Mouse (Mus musculus): ENCODE results near the gene Fen1. TPM values are rescaled to one million over a fixed set of nuclear protein-coding genes. Genes with fewer than 3 reads are reported as not detected.
A peak's percentile ranks its signal among the peaks of the same experiment; 100 is the strongest.

The Fen1 gene
- polyA plus RNA-seq, 1 experiment, result 4.8 TPM

GRCm38 (mm10) chr19:10239975-10240653 is 36.1 kb upstream of the Fen1 start:
- Histone ChIP-seq H3K27ac (ENCODE audit: insufficient read depth, low read depth, low read length) (no peak overlapping the region), H3K4me1 (ENCODE audit: control insufficient read depth, insufficient read depth, low read length) (no peaks in the 10 kb centered on the region; the same call in 1 of the 2 replicates), H3K36me3 (ENCODE audit: control insufficient read depth, insufficient read depth, low read length) (no peaks in the 10 kb centered on the region), H3K27me3 (replicated peaks; ENCODE audit: control insufficient read depth, insufficient read depth, low read length) (no peaks in the 10 kb centered on the region), H3K4me3 (ENCODE audit: insufficient read depth, low read depth, low read length) (peak overlapping the region; percentile 57)
- 6% methylated on average over 26 of the region's 26 CpGs for WGBS
- TF ChIP-seq CTCF (conservative IDR thresholded peaks at IDR 0.05; ENCODE audit: insufficient read depth, insufficient read length, low read depth, low read length) (no peak), POLR2A (IDR thresholded peaks at IDR 0.05; ENCODE audit: low read depth, low read length) (no peak)
- no peak for DNase-seq

GRCm38 (mm10) chr19:10239419-10239818 is 35.5 kb upstream of the Fen1 start:
- Histone ChIP-seq H3K36me3 (ENCODE audit: control insufficient read depth, insufficient read depth, low read length) (no peaks in the 10 kb centered on the region), H3K4me3 (ENCODE audit: insufficient read depth, low read depth, low read length) (no peak overlapping the region), H3K27me3 (replicated peaks; ENCODE audit: control insufficient read depth, insufficient read depth, low read length) (no peaks in the 10 kb centered on the region), H3K27ac (ENCODE audit: insufficient read depth, low read depth, low read length) (no peak overlapping the region), H3K4me1 (ENCODE audit: control insufficient read depth, insufficient read depth, low read length) (no peaks in the 10 kb centered on the region; the same call in 1 of the 2 replicates)
- no peak for DNase-seq
- TF ChIP-seq POLR2A (IDR thresholded peaks at IDR 0.05; ENCODE audit: low read depth, low read length) (no peak), CTCF (conservative IDR thresholded peaks at IDR 0.05; ENCODE audit: insufficient read depth, insufficient read length, low read depth, low read length) (no peak)
- WGBS, result 79% methylated on average over 2 of the region's 2 CpGs

GRCm38 (mm10) chr19:10238477-10238876 is 34.5 kb upstream of the Fen1 start:
- TF ChIP-seq POLR2A (IDR thresholded peaks at IDR 0.05; ENCODE audit: low read depth, low read length) (no peak), CTCF (conservative IDR thresholded peaks at IDR 0.05; ENCODE audit: insufficient read depth, insufficient read length, low read depth, low read length) (no peak)
- Histone ChIP-seq H3K36me3 (ENCODE audit: control insufficient read depth, insufficient read depth, low read length) (no peaks in the 10 kb centered on the region), H3K4me1 (ENCODE audit: control insufficient read depth, insufficient read depth, low read length) (no peaks in the 10 kb centered on the region; the same call in 1 of the 2 replicates), H3K27me3 (replicated peaks; ENCODE audit: control insufficient read depth, insufficient read depth, low read length) (no peaks in the 10 kb centered on the region), H3K27ac (ENCODE audit: insufficient read depth, low read depth, low read length) (no peak overlapping the region), H3K4me3 (ENCODE audit: insufficient read depth, low read depth, low read length) (no peak overlapping the region)
- 86% methylated on average over 3 of the region's 3 CpGs for WGBS
- no peak for DNase-seq

GRCm38 (mm10) chr19:10235784-10236565 is 32.0 kb upstream of the Fen1 start:
- H3K27me3 ChIP-seq (replicated peaks; ENCODE audit: control insufficient read depth, insufficient read depth, low read length), result no peaks in the 10 kb centered on the region
- peak overlapping the region; percentile 29; the same call in 1 of the 2 replicates for H3K27ac ChIP-seq (ENCODE audit: insufficient read depth, low read depth, low read length)
- no peak overlapping the region for H3K4me3 ChIP-seq (ENCODE audit: insufficient read depth, low read depth, low read length)
- H3K4me1 ChIP-seq (ENCODE audit: control insufficient read depth, insufficient read depth, low read length), result no peaks in the 10 kb centered on the region; the same call in 1 of the 2 replicates
- 62% methylated on average over 9 of the region's 9 CpGs for WGBS
- peak; percentile 77 for DNase-seq
- no peak for TF ChIP-seq POLR2A (IDR thresholded peaks at IDR 0.05; ENCODE audit: low read depth, low read length)
- H3K36me3 ChIP-seq (ENCODE audit: control insufficient read depth, insufficient read depth, low read length), result no peaks in the 10 kb centered on the region

- 69% methylated on average over 9 of the region's 9 CpGs for WGBS
- no peak for DNase-seq
- no peaks in the 10 kb centered on the region for H3K36me3 ChIP-seq (ENCODE audit: control insufficient read depth, insufficient read depth, low read length)
- TF ChIP-seq CTCF (conservative IDR thresholded peaks at IDR 0.05; ENCODE audit: insufficient read depth, insufficient read length, low read depth, low read length) (no peak), POLR2A (IDR thresholded peaks at IDR 0.05; ENCODE audit: low read depth, low read length) (no peak)
- no peaks in the 10 kb centered on the region for H3K27me3 ChIP-seq (replicated peaks; ENCODE audit: control insufficient read depth, insufficient read depth, low read length)
- H3K4me1 ChIP-seq (ENCODE audit: control insufficient read depth, insufficient read depth, low read length), result no peaks in the 10 kb centered on the region
- H3K27ac ChIP-seq (ENCODE audit: insufficient read depth, low read depth, low read length), result no peak overlapping the region
- no peak overlapping the region for H3K4me3 ChIP-seq (ENCODE audit: insufficient read depth, low read depth, low read length)
Observed at GRCm38 (mm10) chr19:10232327-10233017, 28.5 kb upstream of the Fen1 start.

- H3K4me1 ChIP-seq (ENCODE audit: control insufficient read depth, insufficient read depth, low read length), result no peaks in the 10 kb centered on the region
- H3K27ac ChIP-seq (ENCODE audit: insufficient read depth, low read depth, low read length), result no peak overlapping the region
- H3K36me3 ChIP-seq (ENCODE audit: control insufficient read depth, insufficient read depth, low read length), result no peaks in the 10 kb centered on the region
- no peaks in the 10 kb centered on the region for H3K27me3 ChIP-seq (replicated peaks; ENCODE audit: control insufficient read depth, insufficient read depth, low read length)
- DNase-seq, result no peak
- WGBS, result 47% methylated on average over 5 of the region's 5 CpGs
- H3K4me3 ChIP-seq (ENCODE audit: insufficient read depth, low read depth, low read length), result no peak overlapping the region
- no peak for TF ChIP-seq CTCF (conservative IDR thresholded peaks at IDR 0.05; ENCODE audit: insufficient read depth, insufficient read length, low read depth, low read length)
- TF ChIP-seq POLR2A (IDR thresholded peaks at IDR 0.05; ENCODE audit: low read depth, low read length), result no peak
Observed at GRCm38 (mm10) chr19:10231871-10232270, 27.9 kb upstream of the Fen1 start.

- no peaks in the 10 kb centered on the region for H3K4me1 ChIP-seq (ENCODE audit: control insufficient read depth, insufficient read depth, low read length)
- no peaks in the 10 kb centered on the region for H3K36me3 ChIP-seq (ENCODE audit: control insufficient read depth, insufficient read depth, low read length)
- H3K27ac ChIP-seq (ENCODE audit: insufficient read depth, low read depth, low read length), result no peak overlapping the region
- no peak overlapping the region for H3K4me3 ChIP-seq (ENCODE audit: insufficient read depth, low read depth, low read length)
- H3K27me3 ChIP-seq (replicated peaks; ENCODE audit: control insufficient read depth, insufficient read depth, low read length), result no peaks in the 10 kb centered on the region
- peak; percentile 48 for DNase-seq
- WGBS, result 21% methylated on average over 7 of the region's 7 CpGs
- TF ChIP-seq CTCF (conservative IDR thresholded peaks at IDR 0.05; ENCODE audit: insufficient read depth, insufficient read length, low read depth, low read length) (no peak), POLR2A (IDR thresholded peaks at IDR 0.05; ENCODE audit: low read depth, low read length) (no peak)
Observed at GRCm38 (mm10) chr19:10231016-10231415, 27.0 kb upstream of the Fen1 start.
